Mouse (Mus musculus): Measurements from ENCODE around the gene Arl13b.

The Arl13b gene

GRCm38 (mm10) chr16:62814491-62814890 lies 32.3 kb downstream of the Arl13b start, which contains the start of gene Stx19:
Gene Stx19 (plus strand): TSS chr16:62814676.
- DNase-seq (ENCODE audit: low read depth, low spot score), result no peak

- no peak for DNase-seq (ENCODE audit: low read depth, low spot score)
These were observed 33.0 kb downstream of the Arl13b start for GRCm38 (mm10) chr16:62813790-62814189.

- no peak for DNase-seq (ENCODE audit: low read depth, low spot score)
These were observed 36.0 kb downstream of the Arl13b start for GRCm38 (mm10) chr16:62810855-62811254.

GRCm38 (mm10) chr16:62807249-62807979 lies 39.4 kb downstream of the Arl13b start:
- DNase-seq (ENCODE audit: low read depth, low spot score), result no peak

GRCm38 (mm10) chr16:62804621-62805020 lies 42.2 kb downstream of the Arl13b start:
- DNase-seq (ENCODE audit: low read depth, low spot score), result no peak

GRCm38 (mm10) chr16:62799839-62800238 lies 47.0 kb downstream of the Arl13b start:
- no peak for DNase-seq (ENCODE audit: low read depth, low spot score)

GRCm38 (mm10) chr16:62799426-62799825 lies 47.4 kb downstream of the Arl13b start:
- no peak for DNase-seq (ENCODE audit: low read depth, low spot score)

GRCm38 (mm10) chr16:62798808-62799207 lies 48.0 kb downstream of the Arl13b start:
- no peak for DNase-seq (ENCODE audit: low read depth, low spot score)

GRCm38 (mm10) chr16:62796608-62797007 lies 50.2 kb downstream of the Arl13b start:
- DNase-seq (ENCODE audit: low read depth, low spot score), result no peak

GRCm38 (mm10) chr16:62786621-62787331 lies 60.1 kb downstream of the Arl13b start, which contains the start of gene Nsun3:
Gene Nsun3 (minus strand): TSS chr16:62786818.
- DNase-seq (ENCODE audit: low read depth, low spot score), result peak; percentile 93

- DNase-seq (ENCODE audit: low read depth, low spot score), result no peak
These were observed 64.6 kb downstream of the Arl13b start for GRCm38 (mm10) chr16:62782229-62782628.

GRCm38 (mm10) chr16:62778282-62778681 lies 68.6 kb downstream of the Arl13b start:
- DNase-seq (ENCODE audit: low read depth, low spot score), result no peak

- no peak for DNase-seq (ENCODE audit: low read depth, low spot score)
These were observed 70.8 kb downstream of the Arl13b start for GRCm38 (mm10) chr16:62776034-62776433.

- no peak for DNase-seq (ENCODE audit: low read depth, low spot score)
These were observed 73.4 kb downstream of the Arl13b start for GRCm38 (mm10) chr16:62773462-62773861.

- DNase-seq (ENCODE audit: low read depth, low spot score), result no peak
These were observed 88.5 kb downstream of the Arl13b start for GRCm38 (mm10) chr16:62758340-62758739.

- no peak for DNase-seq (ENCODE audit: low read depth, low spot score)
These were observed 91.5 kb downstream of the Arl13b start for GRCm38 (mm10) chr16:62755307-62755706.

- no peak for DNase-seq (ENCODE audit: low read depth, low spot score)
These were observed 93.2 kb downstream of the Arl13b start for GRCm38 (mm10) chr16:62753597-62753996.

- no peak for DNase-seq (ENCODE audit: low read depth, low spot score)
These were observed 93.8 kb downstream of the Arl13b start for GRCm38 (mm10) chr16:62753079-62753478.

GRCm38 (mm10) chr16:62745875-62746274 lies 101.0 kb downstream of the Arl13b start:
- DNase-seq (ENCODE audit: low read depth, low spot score), result no peak
